Mouse (Mus musculus) midbrain, embryonic 11.5 days (tissue): ENCODE measurements around the gene Ttll12. TPM values are rescaled to one million over a fixed set of nuclear protein-coding genes. Genes with fewer than 3 reads are reported as not detected.

ENCODE experiments used
- ATAC-seq: fragments of 200-750 bp; cut with Nextera tagmentation; 2 replicates; pipeline ENCODE4 v1.8.0; 2017; ENCODE audit warnings: moderate TSS enrichment, moderate library complexity; ENCODE audit not compliant: low FRiP score
- DNase-seq: peaks from one replicate; pipeline ENCODE4 v3.0.0; 2015; ENCODE audit warnings: low spot score; ENCODE audit errors: missing footprints
- H3K27ac ChIP-seq: fragments of 300-500 bp; sonication (generic); 2 replicates; pipeline ENCODE4 v1.5.1; 2014; ENCODE audit warnings: low read depth, low read length
- H3K27me3 ChIP-seq: fragments of 300-500 bp; sonication (generic); 2 replicates; pipeline ENCODE4 v1.6.1; 2014; ENCODE audit warnings: mild to moderate bottlenecking, low read length, moderate library complexity, mixed read lengths; ENCODE audit not compliant: control insufficient read depth, insufficient read depth
- H3K36me3 ChIP-seq: fragments of 300-500 bp; sonication (generic); 2 replicates; pipeline ENCODE4 v1.6.1; 2014; ENCODE audit warnings: mild to moderate bottlenecking, low read length, moderate library complexity, mixed read lengths; ENCODE audit not compliant: control insufficient read depth, insufficient read depth
- H3K4me1 ChIP-seq: fragments of 300-500 bp; sonication (generic); 2 replicates; pipeline ENCODE4 v1.6.1; 2014; ENCODE audit warnings: low read length; ENCODE audit not compliant: control insufficient read depth, insufficient read depth
- H3K4me2 ChIP-seq: fragments of 300-500 bp; sonication (generic); 2 replicates; pipeline ENCODE4 v1.6.1; 2014; ENCODE audit warnings: mild to moderate bottlenecking, moderate library complexity
- H3K4me3 ChIP-seq: fragments of 300-500 bp; sonication (generic); 2 replicates; pipeline ENCODE4 v1.5.1; 2014; ENCODE audit warnings: low read depth, low read length
- H3K9ac ChIP-seq: fragments of 300-500 bp; sonication (generic); 2 replicates; pipeline ENCODE4 v1.6.1; 2014; ENCODE audit warnings: low read length
- H3K9me3 ChIP-seq: fragments of 300-500 bp; sonication (generic); 2 replicates; pipeline ENCODE4 v1.6.1; 2016; ENCODE audit warnings: low read length; ENCODE audit not compliant: control insufficient read depth
- WGBS: fragments of 180-500 bp; shearing (Covaris S2); extraction: QIAGEN DNeasy Blood & Tissue Kit; methylation state at CpG from one replicate; pipeline ENCODE4 v1.1.7; 2014; 5-methylcytosine and 5-hydroxymethylcytosine counted together
- polyA plus RNA-seq: library from polyadenylated mRNA; unstranded; fragments of >200 nt; fragmentation: Nextera tagmentation; extraction: Ambion mirVana; gene quantifications from 2 replicates; pipeline ENCODE4 v1.2.1, GENCODE M21; 2014

The Ttll12 gene
- polyA plus RNA-seq, 1 experiment from 2014 or later, result 46.9 TPM

DNA sequence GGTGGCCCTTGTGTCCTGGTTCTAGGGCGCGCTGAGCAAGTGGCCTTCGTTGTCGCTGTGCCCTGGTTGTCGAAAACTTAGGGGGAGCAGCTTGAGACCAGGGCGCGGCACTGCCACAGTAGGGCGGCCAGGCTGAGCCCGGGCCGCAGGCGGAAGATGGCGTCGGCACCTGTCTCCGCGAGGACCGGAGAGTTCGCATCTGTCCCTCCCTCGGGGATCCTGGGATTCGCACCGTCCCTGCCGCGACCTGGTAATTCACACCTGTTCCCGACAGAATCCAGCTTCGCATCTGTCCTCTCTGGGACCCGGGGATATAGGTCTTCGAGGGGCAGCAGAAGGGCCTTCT lies 67.9 kb downstream of the Ttll12 start:
- WGBS, result under 1% methylated on average over 26 of the region's 26 CpGs
- Histone ChIP-seq H3K9ac (peak overlapping the region; percentile 62), H3K4me2 (peak overlapping the region; percentile 96), H3K27me3 (peaks cover 28% of the 10 kb centered on the region), H3K4me3 (peak overlapping the region; percentile 55), H3K4me1 (peaks cover 20% of the 10 kb centered on the region), H3K9me3 (no peaks in the 10 kb centered on the region), H3K36me3 (no peaks in the 10 kb centered on the region), H3K27ac (no peak overlapping the region)
- ATAC-seq (no peak), DNase-seq (no peak)

DNA sequence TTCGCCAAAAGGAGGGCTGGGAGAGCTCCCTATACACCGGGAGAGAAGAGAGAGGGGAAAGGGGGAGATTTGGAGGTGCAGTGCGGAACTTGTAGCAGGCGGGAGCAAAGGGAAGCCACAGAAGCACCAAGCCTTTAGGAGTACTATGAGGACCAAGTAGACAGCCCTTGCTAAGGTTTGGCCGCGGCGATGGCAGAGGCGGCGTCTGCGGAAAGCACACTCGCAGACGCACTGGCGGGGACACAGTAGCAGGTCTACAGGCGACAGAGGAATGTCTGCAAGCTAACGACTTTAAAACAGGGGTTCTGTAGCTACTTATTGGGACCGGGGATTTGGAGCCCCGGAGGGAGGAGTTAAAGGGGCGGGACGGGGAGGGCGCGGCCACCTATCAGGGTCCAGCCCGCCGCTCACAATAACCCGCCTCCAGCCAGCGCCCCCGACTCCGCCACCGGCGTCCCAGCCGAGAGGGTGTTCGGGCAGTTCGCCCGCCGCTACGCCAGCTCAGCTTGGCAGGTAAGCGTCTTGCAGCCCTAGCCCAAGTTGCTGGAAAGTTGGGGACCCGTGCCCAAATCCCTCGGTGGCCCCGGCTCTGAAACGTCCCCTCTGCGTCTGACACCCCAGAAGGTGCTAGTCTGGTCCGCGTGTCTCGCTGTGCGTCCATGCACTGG lies 68.4 kb downstream of the Ttll12 start, which contains the start of gene Bik:
TSS of gene Bik (plus strand) at position 439 of the 668 bp plus-strand sequence.
- ATAC-seq (peak; percentile 81), DNase-seq (peak; percentile 96)
- Histone ChIP-seq H3K4me1 (peaks cover 20% of the 10 kb centered on the region), H3K4me2 (peak within 1 kb of the TSS; percentile 96), H3K36me3 (no peaks in the 10 kb centered on the region), H3K9ac (peak within 1 kb of the TSS; percentile 62), H3K27ac (no peak within 1 kb of the TSS), H3K4me3 (peak within 1 kb of the TSS; percentile 55), H3K27me3 (peaks cover 28% of the 10 kb centered on the region), H3K9me3 (no peaks in the 10 kb centered on the region)
- under 1% methylated on average over 45 of the region's 45 CpGs for WGBS

Other genes starting within 250 kb of the Ttll12 start
- gene Arfgap3, start 244.9 kb downstream of the Ttll12 start, polyA plus RNA-seq, result 36.1 and 37.9 TPM in 2 replicates
- 36.3 and 36.5 TPM in 2 replicates for gene Pacsin2, start 130.6 kb downstream of the Ttll12 start, polyA plus RNA-seq
- gene Ttll1, start 84.3 kb downstream of the Ttll12 start, polyA plus RNA-seq, result 32.2 and 34.6 TPM in 2 replicates
- gene Bik, start 68.3 kb downstream of the Ttll12 start, polyA plus RNA-seq, result 2.3 and 2.8 TPM in 2 replicates
- gene Tspo, start 31.6 kb downstream of the Ttll12 start, polyA plus RNA-seq, result 25.0 and 27.8 TPM in 2 replicates
- 36.6 and 39.1 TPM in 2 replicates for gene Mcat, start 31.4 kb downstream of the Ttll12 start, polyA plus RNA-seq
- gene Scube1, start 129.9 kb upstream of the Ttll12 start, polyA plus RNA-seq, result 27.8 and 31.4 TPM in 2 replicates
- 6.3 and 8.0 TPM in 2 replicates for gene Mpped1, start 184.3 kb upstream of the Ttll12 start, polyA plus RNA-seq